Mouse (Mus musculus) myocyte (in vitro differentiated cells): Measurements from ENCODE around the gene Gm47969.

Source experiments
- CEBPB ChIP-seq: IDR thresholded peaks from 2 replicates; pipeline ENCODE4 v1.6.1; 2011; ENCODE audit warnings: mild to moderate bottlenecking, moderate library complexity; ENCODE audit not compliant: poor library complexity, insufficient read depth, severe bottlenecking
- E2F4 ChIP-seq: IDR thresholded peaks from one replicate; pipeline ENCODE4 v1.6.1; 2011; ENCODE audit warnings: mild to moderate bottlenecking, control low read depth, moderate library complexity; ENCODE audit not compliant: insufficient read depth
- MAX ChIP-seq: IDR thresholded peaks from one replicate; pipeline ENCODE4 v1.6.1; 2011; ENCODE audit warnings: low read depth, mild to moderate bottlenecking, control low read depth
- MYOD1 ChIP-seq, 3 experiments: IDR thresholded peaks; one replicate each; pipeline ENCODE4 v1.6.1; 2011; ENCODE audit warnings: control low read depth in 2 of 3, low read depth in 2 of 3, mild to moderate bottlenecking in 2 of 3, moderate library complexity in 1 of 3; ENCODE audit not compliant: insufficient read length in 2 of 3, control insufficient read depth in 1 of 3
- POLR2A ChIP-seq: IDR thresholded peaks from one replicate; pipeline ENCODE4 v1.6.1; 2011; ENCODE audit warnings: low read depth, mild to moderate bottlenecking, control low read depth, moderate library complexity; ENCODE audit not compliant: insufficient read length
- POLR2AphosphoS2 ChIP-seq: IDR thresholded peaks from one replicate; pipeline ENCODE4 v1.6.1; 2011; ENCODE audit warnings: low read depth, control low read depth; ENCODE audit not compliant: insufficient read length
- SRF ChIP-seq: IDR thresholded peaks from one replicate; pipeline ENCODE4 v1.6.1; 2011; ENCODE audit warnings: low read depth; ENCODE audit not compliant: control insufficient read depth, insufficient read length
- TCF12 ChIP-seq: IDR thresholded peaks from one replicate; pipeline ENCODE4 v1.6.1; 2011; ENCODE audit warnings: mild to moderate bottlenecking, control low read depth; ENCODE audit not compliant: poor library complexity, insufficient read depth, severe bottlenecking
- TCF3 ChIP-seq: IDR thresholded peaks from one replicate; pipeline ENCODE4 v1.6.1; 2011; ENCODE audit warnings: low read depth, control low read depth; ENCODE audit not compliant: insufficient read length
- USF1 ChIP-seq: IDR thresholded peaks from one replicate; pipeline ENCODE4 v1.6.1; 2011; ENCODE audit warnings: low read depth, mild to moderate bottlenecking, control low read depth, moderate library complexity

DNA sequence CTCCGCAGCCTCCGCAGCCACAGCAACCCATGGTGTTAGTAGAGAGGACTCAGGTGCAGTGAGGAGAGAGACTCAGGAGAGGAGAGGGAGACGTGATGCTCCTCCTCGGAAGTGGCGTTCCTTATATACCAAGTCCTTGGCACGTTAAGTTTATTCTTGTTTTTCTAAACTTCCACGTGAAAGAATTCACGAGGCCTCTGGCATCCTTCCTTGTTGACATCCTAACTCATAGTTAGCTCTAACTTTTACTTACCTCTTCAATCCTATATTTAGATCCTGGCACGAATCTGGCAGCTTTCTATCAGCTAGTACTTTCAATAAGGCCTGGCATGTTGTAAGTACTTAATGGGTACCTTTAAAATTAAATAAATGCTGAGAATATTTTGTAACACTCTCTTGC lies 14.5 kb downstream of the Gm47969 start, which contains the start of gene A030005K14Rik:
- TF ChIP-seq TCF3 (no peak), USF1 (no peak), POLR2A (no peak), MAX (no peak), CEBPB (no peak), TCF12 (no peak), SRF (no peak), E2F4 (no peak), POLR2AphosphoS2 (no peak), MYOD1 (IDR thresholded peaks at IDR 0.05; ENCODE audit: control insufficient read depth in 1 of 3, insufficient read length in 2 of 3, low read depth in 2 of 3) (no peak)
